Mouse (Mus musculus) gastrocnemius, postnatal 14 days (tissue): ENCODE measurements at regions not wholly inside any gene's neighbourhood (a gene's known extent, or its start where the extent isn't known, plus 50 kb on each side); places are given as distances from the start of the nearest gene placed in this dataset.

Source experiments
- DNase-seq: peaks from one replicate; pipeline ENCODE4 v3.0.0; 2021; ENCODE audit warnings: mixed read lengths
- intact Hi-C: fragments of 180-260 bp; cut with DNase I; formaldehyde crosslinking; loops from one replicate; pipeline ENCODE4 v1.15.1; 2025; ENCODE audit warnings: low total_unique reads

GRCm38 (mm10) chr11:23168546-23169218 is 87.2 kb upstream of the Xpo1 start:
- intact Hi-C loops = no loop called here
- no peak for DNase-seq

- no peak for DNase-seq
- intact Hi-C loops = no loop called here
Observed at GRCm38 (mm10) chr11:23169742-23170428, 86.0 kb upstream of the Xpo1 start.

- intact Hi-C loops = no loop called here
- DNase-seq = no peak
Observed at GRCm38 (mm10) chr11:23170813-23171212, 85.0 kb upstream of the Xpo1 start.

- intact Hi-C loops = no loop called here
- DNase-seq = no peak
Observed at GRCm38 (mm10) chr11:23171760-23172159, 84.1 kb upstream of the Xpo1 start.

GRCm38 (mm10) chr11:23181647-23182046 is 74.2 kb upstream of the Xpo1 start:
- intact Hi-C loops = no loop called here
- no peak for DNase-seq

GRCm38 (mm10) chr11:23185211-23185610 is 70.6 kb upstream of the Xpo1 start:
- intact Hi-C loops = no loop called here
- no peak for DNase-seq

- intact Hi-C loops = no loop called here
- no peak for DNase-seq
Observed at GRCm38 (mm10) chr11:23201701-23202449, 54.0 kb upstream of the Xpo1 start.

GRCm38 (mm10) chr11:23203566-23203965 is 52.3 kb upstream of the Xpo1 start:
- intact Hi-C loops = no loop called here
- DNase-seq = no peak

- no peak for DNase-seq
Observed at GRCm38 (mm10) chr11:23204041-23204440, 51.8 kb upstream of the Xpo1 start.

More at GRCm38 (mm10) chr11:23204041-23204440, 51.8 kb upstream of the Xpo1 start:
- intact Hi-C loops = no loop called here
